Mouse (Mus musculus): Measurements from ENCODE around the gene Mpp2. TPM values are rescaled to one million over a fixed set of nuclear protein-coding genes. Genes with fewer than 3 reads are reported as not detected.

Mpp2 gene
- polyA plus RNA-seq, 1 experiment: 7.0 TPM

DNA sequence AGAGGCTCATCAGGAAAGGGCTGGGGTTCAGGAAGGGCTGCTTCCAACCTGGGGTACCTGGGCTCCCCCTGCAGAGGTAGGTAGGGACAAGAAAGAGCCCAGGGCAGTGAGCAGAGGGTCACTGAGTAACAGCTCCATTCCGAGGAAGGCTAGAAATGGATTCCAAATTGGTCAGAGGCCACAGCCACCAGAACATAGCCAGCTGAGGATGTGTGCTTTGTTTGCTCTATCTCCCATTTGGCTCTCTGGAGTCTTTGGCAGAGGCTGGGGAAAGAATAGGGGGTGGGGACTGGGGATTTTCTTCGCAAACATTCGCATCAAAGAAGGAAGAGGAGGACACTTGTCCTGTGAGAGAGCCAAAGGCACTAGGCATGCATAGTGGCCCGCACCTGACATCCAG, 36.4 kb downstream of the Mpp2 start:
- Histone ChIP-seq H3K4me3 (ENCODE audit: insufficient read depth, low read depth, low read length) (peak overlapping the region; percentile 39), H3K4me1 (ENCODE audit: control insufficient read depth, insufficient read depth, insufficient read length, low read length) (peaks cover 35% of the 10 kb centered on the region), H3K27ac (replicated peaks; ENCODE audit: low read depth, low read length) (peak overlapping the region; percentile 100)

GRCm38 (mm10) chr11:102051541-102051940, 36.8 kb downstream of the Mpp2 start:
- H3K27ac ChIP-seq (replicated peaks; ENCODE audit: low read depth, low read length): peak overlapping the region; percentile 100
- H3K4me1 ChIP-seq (ENCODE audit: control insufficient read depth, insufficient read depth, insufficient read length, low read length): peaks cover 36% of the 10 kb centered on the region
- peak overlapping the region; percentile 57 for H3K4me3 ChIP-seq (ENCODE audit: insufficient read depth, low read depth, low read length)

DNA sequence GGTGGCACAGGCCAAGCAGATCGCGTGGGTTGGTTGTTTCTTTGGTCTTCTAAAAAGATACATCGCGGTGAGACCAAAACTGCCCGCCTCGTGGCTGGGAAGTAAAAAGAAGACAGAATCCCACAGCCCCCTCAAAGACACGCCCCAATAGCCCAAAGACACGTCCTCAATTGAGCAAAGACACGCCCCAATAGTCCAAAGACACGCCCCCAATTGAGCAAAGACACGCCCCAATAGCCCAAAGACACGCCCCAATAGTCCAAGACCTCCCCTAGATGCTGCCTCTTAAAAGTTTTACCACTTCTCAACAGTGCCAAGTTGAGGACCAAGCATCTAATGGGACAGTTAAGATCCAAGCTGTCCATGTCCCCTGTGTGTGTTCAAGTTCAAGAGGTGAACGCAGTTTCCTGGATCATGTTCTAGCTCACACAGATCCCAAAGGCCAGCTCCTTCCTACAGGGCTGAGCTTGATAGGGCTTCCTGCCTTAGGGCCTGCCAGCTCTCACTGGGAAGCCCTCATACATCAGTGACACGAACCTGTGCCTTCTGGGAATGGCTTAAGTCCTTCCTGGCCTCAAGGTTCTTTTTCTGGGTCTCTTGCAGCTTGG, 38.3 kb downstream of the Mpp2 start:
- H3K27ac ChIP-seq (replicated peaks; ENCODE audit: low read depth, low read length): peak overlapping the region; percentile 100
- H3K4me1 ChIP-seq (ENCODE audit: control insufficient read depth, insufficient read depth, insufficient read length, low read length): peaks cover 38% of the 10 kb centered on the region
- H3K4me3 ChIP-seq (ENCODE audit: insufficient read depth, low read depth, low read length): peak overlapping the region; percentile 57

DNA sequence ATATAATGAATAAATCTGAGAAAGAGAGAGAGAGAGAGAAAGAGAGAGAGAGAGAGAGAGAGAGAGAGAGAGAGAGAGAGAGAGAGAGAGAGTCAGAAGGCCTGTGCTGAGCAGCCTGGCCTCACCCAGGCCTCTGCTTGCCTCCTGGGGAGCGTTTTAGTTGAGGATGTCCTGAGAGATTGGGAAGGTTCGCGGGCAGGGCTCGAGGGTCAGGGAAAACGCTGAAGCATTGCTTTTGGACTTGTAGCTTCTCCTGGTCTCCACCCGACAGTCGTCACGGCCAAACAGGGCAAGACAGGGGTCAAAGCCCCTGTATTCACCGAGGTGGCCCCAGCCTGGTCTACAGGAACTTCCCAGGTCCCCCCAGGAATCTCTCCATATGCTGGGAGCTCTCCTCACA, 41.7 kb downstream of the Mpp2 start:
- Histone ChIP-seq H3K4me3 (ENCODE audit: insufficient read depth, low read depth, low read length) (no peak overlapping the region), H3K27ac (replicated peaks; ENCODE audit: low read depth, low read length) (peak overlapping the region; percentile 99), H3K4me1 (ENCODE audit: control insufficient read depth, insufficient read depth, insufficient read length, low read length) (peaks cover 23% of the 10 kb centered on the region)

DNA sequence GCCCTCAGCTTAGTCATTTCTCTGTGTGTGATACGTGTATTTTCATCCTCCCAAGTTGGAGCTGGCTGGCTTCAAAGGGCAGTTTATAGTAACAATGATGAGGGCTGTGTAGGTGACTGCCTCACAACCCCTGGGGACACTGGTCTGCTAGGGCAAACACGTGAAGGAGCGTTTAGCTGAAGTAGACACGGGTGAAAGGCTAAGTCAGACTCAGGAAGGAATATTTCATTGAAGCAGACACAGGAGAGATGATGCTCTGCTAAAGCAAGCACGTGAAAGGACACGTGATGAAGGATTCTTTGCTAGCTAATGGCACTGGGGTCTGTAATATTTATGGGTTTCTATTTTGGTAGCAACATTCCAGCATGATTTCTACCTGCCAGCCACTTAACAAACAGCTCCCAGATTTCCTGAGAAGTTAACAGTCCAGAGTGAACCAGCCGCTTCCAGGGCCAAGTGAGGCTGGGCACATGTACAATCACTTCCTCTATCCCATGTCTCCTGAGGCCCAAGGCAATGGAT, 43.6 kb downstream of the Mpp2 start:
- peak overlapping the region; percentile 99 for H3K27ac ChIP-seq (replicated peaks; ENCODE audit: low read depth, low read length)
- peaks cover 10% of the 10 kb centered on the region for H3K4me1 ChIP-seq (ENCODE audit: control insufficient read depth, insufficient read depth, insufficient read length, low read length)
- H3K4me3 ChIP-seq (ENCODE audit: insufficient read depth, low read depth, low read length): peak overlapping the region; percentile 56

GRCm38 (mm10) chr11:102043381-102043780, 44.9 kb downstream of the Mpp2 start:
- Histone ChIP-seq H3K27ac (replicated peaks; ENCODE audit: low read depth, low read length) (peak overlapping the region; percentile 97), H3K4me3 (ENCODE audit: insufficient read depth, low read depth, low read length) (peak overlapping the region; percentile 85), H3K4me1 (ENCODE audit: control insufficient read depth, insufficient read depth, insufficient read length, low read length) (0 out of 2 replicates have a peak, but pooled peaks cover 5% of the 10 kb centered on the region)

GRCm38 (mm10) chr11:102042971-102043370, 45.3 kb downstream of the Mpp2 start:
- Histone ChIP-seq H3K4me3 (ENCODE audit: insufficient read depth, low read depth, low read length) (peak overlapping the region; percentile 85), H3K27ac (replicated peaks; ENCODE audit: low read depth, low read length) (peak overlapping the region; percentile 97), H3K4me1 (ENCODE audit: control insufficient read depth, insufficient read depth, insufficient read length, low read length) (0 out of 2 replicates have a peak, but pooled peaks cover 5% of the 10 kb centered on the region)

- 0 out of 2 replicates have a peak, but pooled peaks cover 2% of the 10 kb centered on the region for H3K4me1 ChIP-seq (ENCODE audit: control insufficient read depth, insufficient read depth, insufficient read length, low read length)
- H3K27ac ChIP-seq (replicated peaks; ENCODE audit: low read depth, low read length): peak within 1 kb of the TSS; percentile 97
- peak within 1 kb of the TSS; percentile 85 for H3K4me3 ChIP-seq (ENCODE audit: insufficient read depth, low read depth, low read length)
Measured at GRCm38 (mm10) chr11:102041350-102041949, 46.9 kb downstream of the Mpp2 start, which contains the start of gene Cd300lg. TSS of gene Cd300lg (plus strand) at chr11:102041509.

DNA sequence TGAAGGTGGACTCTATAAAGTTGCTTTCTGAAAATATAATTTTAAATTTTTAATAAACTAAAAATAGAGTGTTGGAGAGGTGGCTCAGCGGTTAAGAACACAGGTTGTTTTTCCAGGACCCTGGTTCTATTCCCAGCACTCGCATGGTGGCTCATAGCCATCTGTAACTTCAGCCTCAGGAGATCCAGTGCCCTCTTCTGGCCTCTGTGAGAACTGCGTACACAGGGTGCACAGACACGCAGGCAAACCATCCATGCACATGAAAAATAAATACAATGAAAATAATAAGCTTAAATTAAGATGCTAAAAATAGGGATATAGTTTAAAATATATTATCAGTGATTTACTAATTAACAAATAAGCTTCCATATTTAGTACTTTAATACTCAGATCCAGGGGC, 47.7 kb downstream of the Mpp2 start:
- H3K4me3 ChIP-seq (ENCODE audit: insufficient read depth, low read depth, low read length): no peak overlapping the region
- H3K4me1 ChIP-seq (ENCODE audit: control insufficient read depth, insufficient read depth, insufficient read length, low read length): 0 out of 2 replicates have a peak, but pooled peaks cover 1% of the 10 kb centered on the region
- no peak overlapping the region for H3K27ac ChIP-seq (replicated peaks; ENCODE audit: low read depth, low read length)

DNA sequence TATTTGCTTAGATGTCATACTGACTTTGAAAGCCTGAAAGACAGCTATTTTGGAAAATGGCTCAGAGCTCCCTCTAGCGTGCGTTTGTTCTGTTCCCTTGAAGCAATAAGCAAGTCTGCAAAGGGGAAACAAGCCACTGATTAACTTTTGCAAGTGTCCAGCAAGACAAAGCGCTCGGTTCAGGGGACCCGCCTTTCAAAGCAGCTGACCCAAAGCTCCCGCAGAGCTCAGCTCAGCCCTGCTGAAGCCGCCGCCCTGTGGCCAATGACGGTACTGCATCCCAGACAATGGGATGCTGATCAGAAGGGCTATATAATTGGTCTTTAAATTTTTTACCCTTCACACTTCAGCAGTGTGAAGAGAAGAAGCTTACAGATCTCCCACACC, 48.2 kb downstream of the Mpp2 start:
- Histone ChIP-seq H3K4me1 (ENCODE audit: control insufficient read depth, insufficient read depth, insufficient read length, low read length) (no peaks in the 10 kb centered on the region), H3K27ac (replicated peaks; ENCODE audit: low read depth, low read length) (no peak overlapping the region), H3K4me3 (ENCODE audit: insufficient read depth, low read depth, low read length) (no peak overlapping the region)

- Histone ChIP-seq H3K4me3 (ENCODE audit: insufficient read depth, low read depth, low read length) (no peak overlapping the region), H3K27ac (replicated peaks; ENCODE audit: low read depth, low read length) (no peak overlapping the region), H3K4me1 (ENCODE audit: control insufficient read depth, insufficient read depth, insufficient read length, low read length) (no peaks in the 10 kb centered on the region)
Measured at GRCm38 (mm10) chr11:102039487-102040137, 48.7 kb downstream of the Mpp2 start.

- Histone ChIP-seq H3K27ac (replicated peaks; ENCODE audit: low read depth, low read length) (no peak overlapping the region), H3K4me1 (ENCODE audit: control insufficient read depth, insufficient read depth, insufficient read length, low read length) (no peaks in the 10 kb centered on the region), H3K4me3 (ENCODE audit: insufficient read depth, low read depth, low read length) (no peak overlapping the region)
Measured at GRCm38 (mm10) chr11:102037789-102038188, 50.5 kb downstream of the Mpp2 start.

DNA sequence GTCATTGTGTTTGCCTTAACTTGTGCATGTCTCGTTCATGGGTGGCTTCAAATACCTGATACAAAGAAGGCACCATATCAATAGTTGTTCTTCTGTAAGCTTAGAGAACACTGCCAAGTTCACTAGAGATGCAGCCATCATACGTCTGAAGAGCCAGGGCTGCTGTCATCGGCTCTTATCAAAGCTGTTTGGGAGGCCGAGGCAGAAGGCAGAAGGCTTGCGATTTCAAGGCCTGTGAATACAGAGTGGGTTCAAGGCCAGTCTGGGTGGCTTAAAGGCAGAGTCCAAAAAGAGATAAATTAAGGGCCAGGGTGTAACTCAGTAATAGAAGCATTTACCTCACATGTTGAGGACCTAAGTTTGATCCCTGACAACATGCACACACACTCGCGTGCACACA, 52.0 kb downstream of the Mpp2 start:
- H3K4me3 ChIP-seq (ENCODE audit: insufficient read depth, low read depth, low read length): no peak overlapping the region
- H3K27ac ChIP-seq (replicated peaks; ENCODE audit: low read depth, low read length): no peak overlapping the region
- no peaks in the 10 kb centered on the region for H3K4me1 ChIP-seq (ENCODE audit: control insufficient read depth, insufficient read depth, insufficient read length, low read length)

DNA sequence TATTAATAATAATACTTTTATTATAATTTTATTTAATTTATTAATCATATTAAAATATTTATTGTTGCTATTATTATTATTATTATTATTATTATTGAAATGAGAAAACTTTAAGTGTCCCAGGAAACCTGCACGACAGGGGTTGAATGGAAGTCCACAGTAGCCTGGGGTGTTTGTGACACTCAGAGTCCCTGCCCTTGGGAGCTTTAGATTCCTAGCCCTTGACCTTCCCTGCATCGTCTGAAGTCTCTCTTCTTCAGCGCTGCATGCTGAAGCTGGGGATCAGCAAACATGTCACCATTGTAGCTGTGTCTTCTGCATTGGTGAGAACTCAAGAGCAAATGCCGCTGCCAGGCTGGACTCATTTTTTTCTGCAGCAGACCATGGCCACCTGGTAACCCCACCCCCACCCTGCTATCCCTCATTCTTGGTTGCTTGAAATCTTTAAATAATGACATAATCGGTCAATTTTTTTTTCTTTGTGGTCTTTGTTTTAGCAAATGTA, 52.8 kb downstream of the Mpp2 start:
- no peaks in the 10 kb centered on the region for H3K4me1 ChIP-seq (ENCODE audit: control insufficient read depth, insufficient read depth, insufficient read length, low read length)
- no peak overlapping the region for H3K27ac ChIP-seq (replicated peaks; ENCODE audit: low read depth, low read length)
- H3K4me3 ChIP-seq (ENCODE audit: insufficient read depth, low read depth, low read length): no peak overlapping the region

DNA sequence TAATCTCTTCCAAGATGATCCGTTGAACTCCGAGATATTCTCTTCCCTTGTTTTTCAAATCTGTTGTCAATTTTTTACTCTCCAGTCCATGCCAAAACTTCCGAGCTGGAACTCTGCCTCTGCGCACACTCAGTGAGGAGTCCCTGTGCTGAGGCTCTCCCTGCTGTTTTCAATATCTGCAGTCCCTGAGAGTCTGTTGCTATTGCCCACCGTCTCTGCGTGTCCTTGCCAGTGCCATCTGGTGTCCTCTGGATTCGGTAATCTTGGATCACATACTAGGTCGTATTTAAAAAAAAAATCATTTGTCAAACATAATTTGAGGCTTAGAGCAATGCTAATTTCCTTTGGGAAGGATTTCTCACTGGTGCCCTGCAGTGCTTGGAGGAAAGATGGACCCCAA, 53.4 kb downstream of the Mpp2 start:
- no peaks in the 10 kb centered on the region for H3K4me1 ChIP-seq (ENCODE audit: control insufficient read depth, insufficient read depth, insufficient read length, low read length)
- no peak overlapping the region for H3K27ac ChIP-seq (replicated peaks; ENCODE audit: low read depth, low read length)

More for the DNA sequence above, 53.4 kb downstream of the Mpp2 start:
- no peak overlapping the region for H3K4me3 ChIP-seq (ENCODE audit: insufficient read depth, low read depth, low read length)
